In genomic region chr12:21286243-21286622, GRCm38 (mm10) we compare ENCODE assay signal across 8 mouse cellular contexts. TPM values are rescaled to one million over a fixed set of nuclear protein-coding genes. Genes with fewer than 3 reads are reported as not detected.
DNase-seq lines count a peak whose midpoint lies in the region; ATAC-seq lines count a peak whose summit lies in the region.

Itgb1bp1 (minus strand) TSS chr12:21286284.

- peaks cover 19% of the 10 kb centered on the region for H3K36me3 ChIP-seq in embryonic facial prominence, embryonic 13.5 days
- H3K36me3 ChIP-seq in limb, embryonic 10.5 days, result peaks cover 31% of the 10 kb centered on the region
- H3K36me3 ChIP-seq in midbrain, embryonic 12.5 days, result peaks cover 8% of the 10 kb centered on the region

- peak within 1 kb of the TSS; percentile 76 for H3K4me2 ChIP-seq in embryonic facial prominence, embryonic 13.5 days
- peak within 1 kb of the TSS; percentile 73 for H3K4me2 ChIP-seq in midbrain, embryonic 12.5 days (replicated peaks)

- peak within 1 kb of the TSS; percentile 96 for H3K27ac ChIP-seq in embryonic facial prominence, embryonic 13.5 days
- H3K27ac ChIP-seq in limb, embryonic 10.5 days, result peak within 1 kb of the TSS; percentile 93
- peak within 1 kb of the TSS; percentile 84 for H3K27ac ChIP-seq in midbrain, embryonic 12.5 days (replicated peaks)

- peak within 1 kb of the TSS; percentile 93 for H3K9ac ChIP-seq in embryonic facial prominence, embryonic 13.5 days
- peak within 1 kb of the TSS; percentile 79 for H3K9ac ChIP-seq in midbrain, embryonic 12.5 days (replicated peaks)

- H3K4me3 ChIP-seq in embryonic facial prominence, embryonic 13.5 days, result peak within 1 kb of the TSS; percentile 83
- H3K4me3 ChIP-seq in limb, embryonic 10.5 days, result peak within 1 kb of the TSS; percentile 86
- peak within 1 kb of the TSS; percentile 57 for H3K4me3 ChIP-seq in midbrain, embryonic 12.5 days

- ATAC-seq in embryonic facial prominence, embryonic 13.5 days (ENCODE audit: insufficient number of reproducible peaks, insufficient read depth, low FRiP score, low TSS enrichment, low read depth), result peak; percentile 95
- peak; percentile 97 for ATAC-seq in midbrain, embryonic 12.5 days (ENCODE audit: low FRiP score, low read depth)

- no peaks in the 10 kb centered on the region for H3K27me3 ChIP-seq in embryonic facial prominence, embryonic 13.5 days
- no peaks in the 10 kb centered on the region for H3K27me3 ChIP-seq in limb, embryonic 10.5 days (ENCODE audit: low read depth, poor library complexity, severe bottlenecking)
- no peaks in the 10 kb centered on the region for H3K27me3 ChIP-seq in midbrain, embryonic 12.5 days

- under 1% methylated on average over 28 of the region's 28 CpGs for WGBS in embryonic facial prominence, embryonic 13.5 days
- under 1% methylated on average over 28 of the region's 28 CpGs for WGBS in limb, embryonic 10.5 days
- WGBS in midbrain, embryonic 12.5 days, result under 1% methylated on average over 28 of the region's 28 CpGs

- peak; percentile 97 for DNase-seq in A20 (ENCODE audit: low read depth, low spot score)
- DNase-seq in adrenal gland, postnatal 4 days (ENCODE audit: low spot score in 2 of 2), result peak in 1 of 2 experiments; percentile 96
- peak; percentile 99 for DNase-seq in heart, adult 18-20 months
- peak; percentile 100 for DNase-seq in kidney, adult 18-20 months
- peak; percentile 98 for DNase-seq in limb, embryonic 10.5 days (ENCODE audit: low spot score)
- DNase-seq in spleen, adult 12 weeks (ENCODE audit: low spot score), result peak; percentile 96

- no peaks in the 10 kb centered on the region for H3K9me3 ChIP-seq in embryonic facial prominence, embryonic 13.5 days
- no peaks in the 10 kb centered on the region for H3K9me3 ChIP-seq in limb, embryonic 10.5 days (replicated peaks)
- H3K9me3 ChIP-seq in midbrain, embryonic 12.5 days, result no peaks in the 10 kb centered on the region

- peaks cover 19% of the 10 kb centered on the region for H3K4me1 ChIP-seq in embryonic facial prominence, embryonic 13.5 days
- peaks cover 18% of the 10 kb centered on the region for H3K4me1 ChIP-seq in limb, embryonic 10.5 days
- H3K4me1 ChIP-seq in midbrain, embryonic 12.5 days, result peaks cover 19% of the 10 kb centered on the region

RNA-seq across cellular contexts. Expression of gene Itgb1bp1, which starts in this region (rescaled TPM):
- 10 to 100 TPM; 53.9 to 57.4 TPM for total RNA-seq in adrenal gland, postnatal 4 days (2021)
- 50.9 and 53.2 TPM in 2 replicates for polyA plus RNA-seq in embryonic facial prominence, embryonic 13.5 days (2015; fragmentation: Nextera tagmentation; extraction: Ambion mirVana)
- 10 to 100 TPM; 43.3 to 44.6 TPM for total RNA-seq in heart, adult 18-20 months (2021)
- 40.3 and 43.4 TPM in 2 replicates for polyA plus RNA-seq in limb, embryonic 10.5 days (2016; fragmentation: Nextera tagmentation; extraction: Ambion mirVana)
- 38.5 and 43.8 TPM in 2 replicates for polyA plus RNA-seq in midbrain, embryonic 12.5 days (2016; fragmentation: Nextera tagmentation; extraction: Ambion mirVana)
